Mouse (Mus musculus) intestine, embryonic 16.5 days (tissue): ENCODE results near the gene Tas2r118. TPM values are rescaled to one million over a fixed set of nuclear protein-coding genes. Genes with fewer than 3 reads are reported as not detected.

Experiments used
- ATAC-seq: fragments of 200-750 bp; cut with Nextera tagmentation; 2 replicates; pipeline ENCODE4 v1.8.0; 2017; ENCODE audit warnings: moderate TSS enrichment, moderate library complexity
- H3K27ac ChIP-seq: fragments of 300-500 bp; sonication (generic); 2 replicates; pipeline ENCODE4 v1.5.1; 2014; ENCODE audit warnings: mild to moderate bottlenecking, low read length
- H3K27me3 ChIP-seq: fragments of 300-500 bp; sonication (generic); replicated peaks from 2 replicates; pipeline ENCODE4 v1.6.1; 2014; ENCODE audit warnings: low read length, control low read depth, mixed read lengths; ENCODE audit not compliant: control insufficient read depth, insufficient read depth
- H3K36me3 ChIP-seq: fragments of 300-500 bp; sonication (generic); 2 replicates; pipeline ENCODE4 v1.6.1; 2014; ENCODE audit warnings: low read length, control low read depth; ENCODE audit not compliant: control insufficient read depth, insufficient read depth
- H3K4me1 ChIP-seq: fragments of 300-500 bp; sonication (generic); 2 replicates; pipeline ENCODE4 v1.6.1; 2014; ENCODE audit warnings: low read length, control low read depth, mixed read lengths; ENCODE audit not compliant: control insufficient read depth, insufficient read depth
- H3K4me2 ChIP-seq: fragments of 300-500 bp; sonication (generic); 2 replicates; pipeline ENCODE4 v1.6.1; 2014; ENCODE audit warnings: low read depth, low read length, control low read depth
- H3K4me3 ChIP-seq: fragments of 300-500 bp; sonication (generic); 2 replicates; pipeline ENCODE4 v1.5.1; 2014; ENCODE audit warnings: mild to moderate bottlenecking, low read length
- H3K9ac ChIP-seq: fragments of 300-500 bp; sonication (generic); 2 replicates; pipeline ENCODE4 v1.6.1; 2014; ENCODE audit warnings: low read depth, low read length
- H3K9me3 ChIP-seq: fragments of 300-500 bp; sonication (generic); 2 replicates; pipeline ENCODE4 v1.6.1; 2016; ENCODE audit warnings: low read length, control low read depth; ENCODE audit not compliant: control insufficient read depth
- WGBS: fragments of 180-500 bp; shearing (Covaris S2); extraction: QIAGEN DNeasy Blood & Tissue Kit; methylation state at CpG from one replicate; pipeline ENCODE4 v1.1.7; 2014; 5-methylcytosine and 5-hydroxymethylcytosine counted together
- polyA plus RNA-seq: library from polyadenylated mRNA; unstranded; fragments of >200 nt; fragmentation: Nextera tagmentation; extraction: Ambion mirVana; gene quantifications from 2 replicates; pipeline ENCODE4 v1.2.1, GENCODE M21; 2015

Gene Tas2r118
- polyA plus RNA-seq, 1 experiment from 2014 or later: not detected

DNA sequence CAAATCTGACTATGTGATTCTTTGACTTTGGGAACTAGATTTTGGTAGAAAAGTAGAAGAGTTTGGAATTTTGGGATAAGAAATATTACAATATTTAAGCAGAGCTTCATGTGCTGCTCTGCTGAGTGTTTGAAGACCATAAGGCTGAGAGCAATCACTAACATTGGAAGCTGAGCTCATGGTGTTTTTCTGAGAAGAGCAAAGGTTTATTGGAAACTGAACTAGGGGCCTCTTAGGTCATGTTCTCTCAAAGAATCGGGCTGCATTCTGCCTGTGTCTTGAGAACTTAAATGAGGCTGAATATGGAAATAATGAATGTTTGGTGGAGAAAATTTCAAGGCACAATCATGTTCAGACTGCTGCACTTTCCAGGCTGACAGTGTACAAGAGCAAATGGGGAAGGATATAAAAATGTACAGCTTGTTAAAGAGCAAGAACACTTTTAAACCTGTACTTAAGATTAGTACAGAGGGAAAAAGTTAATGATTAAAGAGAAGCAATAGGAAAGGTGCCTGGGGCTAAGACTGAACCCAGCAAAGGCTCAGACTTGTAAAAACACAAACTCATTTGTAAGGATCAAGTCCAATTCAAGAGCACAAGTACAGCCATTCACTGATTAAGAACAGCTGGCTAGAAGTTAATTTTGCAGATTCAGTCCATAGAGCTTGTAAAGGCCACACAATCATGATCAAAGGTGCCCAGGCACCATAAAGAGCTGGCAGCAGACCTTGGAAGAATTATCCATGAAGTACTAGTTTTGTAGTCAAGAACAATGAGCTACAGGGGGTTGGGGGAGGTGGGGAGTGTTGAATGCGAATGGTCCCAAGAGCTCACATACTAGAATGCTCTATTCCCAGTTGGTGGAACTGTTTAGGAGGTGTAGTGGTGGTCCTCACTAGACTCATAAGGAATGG is 31.0 kb downstream of the Tas2r118 start:
- WGBS: 74% methylated on average over 2 of the region's 2 CpGs
- peak; percentile 98 for ATAC-seq
- H3K27me3 ChIP-seq: no peaks in the 10 kb centered on the region
- H3K4me2 ChIP-seq: no peak overlapping the region
- H3K9me3 ChIP-seq: no peaks in the 10 kb centered on the region
- peak overlapping the region; percentile 67; the same call in 1 of the 2 replicates for H3K27ac ChIP-seq
- H3K4me1 ChIP-seq: no peaks in the 10 kb centered on the region
- no peaks in the 10 kb centered on the region for H3K36me3 ChIP-seq
- H3K4me3 ChIP-seq: no peak overlapping the region
- H3K9ac ChIP-seq: no peak overlapping the region

DNA sequence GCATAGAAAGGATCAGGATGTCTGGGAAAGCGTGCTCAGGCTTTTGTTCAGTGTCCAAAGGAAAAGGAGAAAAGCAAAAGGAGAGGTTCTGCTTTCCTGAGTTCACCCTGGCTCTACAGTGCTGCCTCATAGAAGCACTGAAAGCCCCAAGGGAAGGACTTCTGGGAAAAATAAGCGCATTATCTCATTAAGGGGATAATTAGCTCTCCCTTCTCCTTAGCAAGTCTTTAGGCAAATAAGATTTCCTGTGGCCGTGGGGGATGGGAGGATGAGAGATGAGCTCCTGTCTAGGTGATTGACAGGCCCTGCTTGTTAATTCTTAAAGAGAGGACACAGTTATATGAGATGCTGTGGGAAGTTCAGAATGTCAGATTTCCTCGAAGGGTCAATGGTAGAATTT is 33.4 kb downstream of the Tas2r118 start:
- Histone ChIP-seq H3K9me3 (no peaks in the 10 kb centered on the region), H3K9ac (no peak overlapping the region), H3K4me2 (no peak overlapping the region), H3K4me1 (no peaks in the 10 kb centered on the region), H3K27ac (no peak overlapping the region), H3K27me3 (no peaks in the 10 kb centered on the region), H3K36me3 (no peaks in the 10 kb centered on the region), H3K4me3 (no peak overlapping the region)
- 48% methylated on average over 4 of the region's 4 CpGs for whole genome bisulfite sequencing
- no peak for ATAC-seq

DNA sequence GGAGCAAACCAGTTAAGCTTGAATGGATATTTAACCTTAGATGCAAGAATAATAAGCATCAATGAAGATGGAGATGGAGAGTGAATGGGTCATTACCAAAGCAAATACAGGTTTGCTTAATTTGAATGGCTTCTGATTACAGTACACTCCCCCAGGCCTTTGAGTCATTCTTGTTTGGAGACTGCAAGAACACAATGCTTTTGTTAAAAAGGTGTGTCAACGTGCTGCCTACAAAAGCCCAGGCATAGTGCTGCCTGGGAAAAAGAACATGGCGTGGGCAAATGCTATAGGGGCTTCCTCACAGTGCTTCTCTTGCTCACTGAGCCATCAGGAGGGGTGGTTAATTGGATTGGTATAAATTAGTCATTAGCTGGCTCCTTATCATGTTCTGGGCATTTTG is 46.1 kb downstream of the Tas2r118 start:
- no peaks in the 10 kb centered on the region for H3K27me3 ChIP-seq
- H3K36me3 ChIP-seq: no peaks in the 10 kb centered on the region
- ATAC-seq: no peak
- no peak overlapping the region for H3K27ac ChIP-seq
- H3K9me3 ChIP-seq: no peaks in the 10 kb centered on the region
- no peaks in the 10 kb centered on the region for H3K4me1 ChIP-seq
- 45% methylated on average over 2 of the region's 2 CpGs for WGBS
- no peak overlapping the region for H3K4me2 ChIP-seq
- no peak overlapping the region for H3K9ac ChIP-seq
- H3K4me3 ChIP-seq: no peak overlapping the region

Other genes with a start within 250 kb of the Tas2r118 start
- gene Cadps2, start 130.6 kb downstream of the Tas2r118 start, polyA plus RNA-seq: 0.55 and 0.57 TPM in 2 replicates
- gene Slc13a1, start 198.0 kb upstream of the Tas2r118 start, polyA plus RNA-seq: 0.44 and 0.73 TPM in 2 replicates